Mouse (Mus musculus) forebrain, embryonic 13.5 days (tissue): ENCODE data around the gene Rtn4rl2. TPM values are rescaled to one million over a fixed set of nuclear protein-coding genes. Genes with fewer than 3 reads are reported as not detected.

Experiments used
- ATAC-seq: fragments of 200-750 bp; cut with Nextera tagmentation; 2 replicates; pipeline ENCODE4 v1.8.0; 2017
- H3K27ac ChIP-seq: fragments of 300-500 bp; sonication (generic); 2 replicates; pipeline ENCODE4 v1.5.1; 2015; ENCODE audit warnings: inconsistent platforms, mild to moderate bottlenecking, moderate library complexity
- H3K27me3 ChIP-seq: fragments of 300-500 bp; sonication (generic); 2 replicates; pipeline ENCODE4 v1.6.1; 2015; ENCODE audit warnings: mild to moderate bottlenecking, inconsistent platforms
- H3K36me3 ChIP-seq: fragments of 300-500 bp; sonication (generic); 2 replicates; pipeline ENCODE4 v1.6.1; 2015; ENCODE audit warnings: mild to moderate bottlenecking, inconsistent platforms; ENCODE audit not compliant: poor library complexity, severe bottlenecking
- H3K4me1 ChIP-seq: fragments of 300-500 bp; sonication (generic); 2 replicates; pipeline ENCODE4 v1.6.1; 2015; ENCODE audit warnings: inconsistent platforms
- H3K4me2 ChIP-seq: fragments of 300-500 bp; sonication (generic); 2 replicates; pipeline ENCODE4 v1.6.1; 2015; ENCODE audit warnings: inconsistent platforms, mild to moderate bottlenecking, moderate library complexity
- H3K4me3 ChIP-seq: fragments of 300-500 bp; sonication (generic); 2 replicates; pipeline ENCODE4 v1.5.1; 2015; ENCODE audit warnings: mild to moderate bottlenecking, inconsistent platforms
- H3K9ac ChIP-seq: fragments of 300-500 bp; sonication (generic); 2 replicates; pipeline ENCODE4 v1.6.1; 2015; ENCODE audit warnings: mild to moderate bottlenecking, inconsistent platforms
- H3K9me3 ChIP-seq: fragments of 300-500 bp; sonication (generic); replicated peaks from 2 replicates; pipeline ENCODE4 v1.6.1; 2016; ENCODE audit warnings: inconsistent platforms
- WGBS: fragments of 180-500 bp; shearing (Covaris S2); methylation state at CpG from one replicate; pipeline ENCODE4 v1.1.7; 2015; 5-methylcytosine and 5-hydroxymethylcytosine counted together
- polyA plus RNA-seq: library from polyadenylated mRNA; unstranded; fragments of >200 nt; fragmentation: Nextera tagmentation; extraction: Ambion mirVana; gene quantifications from 2 replicates; pipeline ENCODE4 v1.2.1, GENCODE M21; 2015

Rtn4rl2 gene
- polyA plus RNA-seq, 1 experiment from 2014 or later: 5.6 TPM

GRCm38 (mm10) chr2:84895495-84896198, 9.1 kb upstream of the Rtn4rl2 start:
- no peaks in the 10 kb centered on the region for H3K4me1 ChIP-seq
- H3K4me2 ChIP-seq: no peak overlapping the region
- H3K36me3 ChIP-seq: no peaks in the 10 kb centered on the region
- H3K27me3 ChIP-seq: peaks cover 9% of the 10 kb centered on the region
- ATAC-seq: no peak
- H3K9ac ChIP-seq: no peak overlapping the region
- H3K9me3 ChIP-seq: no peaks in the 10 kb centered on the region
- no peak overlapping the region for H3K27ac ChIP-seq
- 73% methylated on average over 4 of the region's 4 CpGs for WGBS
- no peak overlapping the region for H3K4me3 ChIP-seq

- no peak for ATAC-seq
- no peak overlapping the region for H3K27ac ChIP-seq
- no peaks in the 10 kb centered on the region for H3K36me3 ChIP-seq
- no peak overlapping the region for H3K4me3 ChIP-seq
- no peak overlapping the region for H3K4me2 ChIP-seq
- H3K9ac ChIP-seq: no peak overlapping the region
- peaks cover 11% of the 10 kb centered on the region for H3K4me1 ChIP-seq
- H3K9me3 ChIP-seq: no peaks in the 10 kb centered on the region
- WGBS: 48% methylated on average over 6 of the region's 6 CpGs
- peaks cover 24% of the 10 kb centered on the region for H3K27me3 ChIP-seq
Observed at GRCm38 (mm10) chr2:84893359-84893758, 6.8 kb upstream of the Rtn4rl2 start.

- Histone ChIP-seq H3K4me2 (no peak overlapping the region; the same call in 1 of the 2 replicates), H3K9ac (no peak overlapping the region), H3K4me3 (no peak overlapping the region), H3K27ac (no peak overlapping the region), H3K4me1 (peaks cover 31% of the 10 kb centered on the region), H3K27me3 (peaks cover 56% of the 10 kb centered on the region), H3K36me3 (no peaks in the 10 kb centered on the region), H3K9me3 (no peaks in the 10 kb centered on the region)
- no peak for ATAC-seq
- WGBS: under 1% methylated on average over 5 of the region's 5 CpGs
Observed at GRCm38 (mm10) chr2:84890045-84890340, 3.5 kb upstream of the Rtn4rl2 start.

GRCm38 (mm10) chr2:84889316-84890044, 3.0 kb upstream of the Rtn4rl2 start:
- Histone ChIP-seq H3K27ac (peak overlapping the region; percentile 82), H3K4me2 (peak overlapping the region; percentile 93), H3K4me1 (peaks cover 31% of the 10 kb centered on the region), H3K9ac (peak overlapping the region; percentile 46), H3K4me3 (peak overlapping the region; percentile 73), H3K9me3 (no peaks in the 10 kb centered on the region), H3K36me3 (no peaks in the 10 kb centered on the region), H3K27me3 (peaks cover 61% of the 10 kb centered on the region)
- WGBS: 14% methylated on average over 14 of the region's 14 CpGs
- peak; percentile 20; the same call in 1 of the 2 replicates for ATAC-seq

GRCm38 (mm10) chr2:84888657-84889315, 2.3 kb upstream of the Rtn4rl2 start:
- peak overlapping the region; percentile 93 for H3K4me2 ChIP-seq
- ATAC-seq: peak; percentile 61
- peak overlapping the region; percentile 46 for H3K9ac ChIP-seq
- H3K4me3 ChIP-seq: peak overlapping the region; percentile 73
- H3K27me3 ChIP-seq: peaks cover 68% of the 10 kb centered on the region
- H3K27ac ChIP-seq: peak overlapping the region; percentile 82
- H3K9me3 ChIP-seq: no peaks in the 10 kb centered on the region
- H3K4me1 ChIP-seq: peaks cover 37% of the 10 kb centered on the region
- 1% methylated on average over 28 of the region's 28 CpGs for WGBS
- no peaks in the 10 kb centered on the region for H3K36me3 ChIP-seq

GRCm38 (mm10) chr2:84887411-84888271, 1.1 kb upstream of the Rtn4rl2 start:
- Histone ChIP-seq H3K4me3 (peak overlapping the region; percentile 73), H3K36me3 (no peaks in the 10 kb centered on the region), H3K4me1 (peaks cover 48% of the 10 kb centered on the region), H3K9me3 (no peaks in the 10 kb centered on the region), H3K4me2 (peak overlapping the region; percentile 93), H3K27me3 (peaks cover 80% of the 10 kb centered on the region), H3K27ac (peak overlapping the region; percentile 82), H3K9ac (peak overlapping the region; percentile 67)
- under 1% methylated on average over 58 of the region's 58 CpGs for WGBS
- peak; percentile 16 for ATAC-seq

- Histone ChIP-seq H3K27me3 (peaks cover 85% of the 10 kb centered on the region), H3K36me3 (no peaks in the 10 kb centered on the region), H3K9me3 (no peaks in the 10 kb centered on the region), H3K27ac (peak overlapping the region; percentile 54), H3K4me2 (peak overlapping the region; percentile 93), H3K4me1 (peaks cover 52% of the 10 kb centered on the region), H3K4me3 (peak overlapping the region; percentile 73), H3K9ac (peak overlapping the region; percentile 67)
- ATAC-seq: peak; percentile 57
- WGBS: 1% methylated on average over 16 of the region's 39 CpGs
Observed at GRCm38 (mm10) chr2:84886821-84887281, 341 bp upstream of the Rtn4rl2 start.

- peak overlapping the region; percentile 73 for H3K4me3 ChIP-seq
Observed at GRCm38 (mm10) chr2:84885084-84886055, 1.1 kb downstream of the Rtn4rl2 start.

GRCm38 (mm10) chr2:84884611-84885010, 1.9 kb downstream of the Rtn4rl2 start:
- peak overlapping the region; percentile 73 for H3K4me3 ChIP-seq
- H3K4me1 ChIP-seq: peaks cover 51% of the 10 kb centered on the region
- peak overlapping the region; percentile 67 for H3K9ac ChIP-seq
- H3K9me3 ChIP-seq: no peaks in the 10 kb centered on the region
- H3K27me3 ChIP-seq: peaks cover 85% of the 10 kb centered on the region
- ATAC-seq: no peak
- no peak overlapping the region for H3K27ac ChIP-seq
- H3K4me2 ChIP-seq: peak overlapping the region; percentile 93
- 52% methylated on average over 4 of the region's 4 CpGs for WGBS
- H3K36me3 ChIP-seq: 0 out of 2 replicates have a peak, but pooled peaks cover 4% of the 10 kb centered on the region

More at GRCm38 (mm10) chr2:84885084-84886055, 1.1 kb downstream of the Rtn4rl2 start:
- 12% methylated on average over 20 of the region's 23 CpGs for WGBS
- ATAC-seq: no peak
- Histone ChIP-seq H3K27me3 (peaks cover 84% of the 10 kb centered on the region), H3K36me3 (0 out of 2 replicates have a peak, but pooled peaks cover 2% of the 10 kb centered on the region), H3K27ac (no peak overlapping the region), H3K9me3 (no peaks in the 10 kb centered on the region), H3K9ac (peak overlapping the region; percentile 67), H3K4me2 (peak overlapping the region; percentile 93), H3K4me1 (peaks cover 52% of the 10 kb centered on the region)

GRCm38 (mm10) chr2:84883942-84884341, 2.6 kb downstream of the Rtn4rl2 start:
- ATAC-seq: no peak
- Histone ChIP-seq H3K27me3 (peaks cover 78% of the 10 kb centered on the region), H3K27ac (no peak overlapping the region), H3K4me2 (peak overlapping the region; percentile 93), H3K4me3 (peak overlapping the region; percentile 73), H3K9ac (no peak overlapping the region), H3K4me1 (peaks cover 44% of the 10 kb centered on the region), H3K36me3 (0 out of 2 replicates have a peak, but pooled peaks cover 4% of the 10 kb centered on the region), H3K9me3 (no peaks in the 10 kb centered on the region)
- WGBS: 67% methylated on average over 4 of the region's 4 CpGs
